Mouse (Mus musculus): ENCODE data around the gene Olfr159. TPM values are rescaled to one million over a fixed set of nuclear protein-coding genes. Genes with fewer than 3 reads are reported as not detected.

The Olfr159 gene
- polyA plus RNA-seq, 1 experiment from 2014 or later = not detected

DNA sequence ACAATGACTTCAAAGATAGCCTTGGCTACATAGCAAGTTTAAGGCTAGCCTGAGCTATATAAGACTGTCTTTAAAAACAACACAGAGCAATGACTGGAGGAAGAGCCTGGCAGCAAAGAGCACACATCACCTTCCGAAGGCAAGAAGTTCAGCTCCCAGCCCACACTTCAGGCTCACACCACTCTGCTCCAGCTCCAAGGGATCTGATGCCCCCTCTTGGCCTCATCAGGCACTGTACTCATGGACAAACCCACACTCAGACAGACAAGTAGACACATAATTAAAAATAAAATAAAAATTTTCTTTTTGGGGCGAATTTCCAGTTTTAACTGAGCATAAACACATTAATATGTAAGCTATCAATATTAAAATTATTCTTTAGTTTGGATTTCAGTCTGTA is 9.5 kb downstream of the Olfr159 start:
- no peak overlapping the region for H3K4me2 ChIP-seq (replicated peaks; ENCODE audit: low read depth, low read length)
- ATAC-seq (ENCODE audit: insufficient number of reproducible peaks, insufficient read depth, low FRiP score, low read depth) = no peak
- no peaks in the 10 kb centered on the region for H3K9me3 ChIP-seq (ENCODE audit: control insufficient read depth, low read depth, low read length)
- 82% methylated on average over 2 of the region's 2 CpGs for WGBS
- no peak overlapping the region for H3K4me3 ChIP-seq (ENCODE audit: low read depth, low read length)
- H3K4me1 ChIP-seq (ENCODE audit: control insufficient read depth, insufficient read depth, low read length) = no peaks in the 10 kb centered on the region
- no peak overlapping the region for H3K27ac ChIP-seq (ENCODE audit: low read length)
- H3K9ac ChIP-seq (replicated peaks; ENCODE audit: low read depth, low read length) = no peak overlapping the region
- no peaks in the 10 kb centered on the region for H3K36me3 ChIP-seq (ENCODE audit: control insufficient read depth, insufficient read depth, low read length)
- no peaks in the 10 kb centered on the region for H3K27me3 ChIP-seq (ENCODE audit: control insufficient read depth, insufficient read depth, low read length)

DNA sequence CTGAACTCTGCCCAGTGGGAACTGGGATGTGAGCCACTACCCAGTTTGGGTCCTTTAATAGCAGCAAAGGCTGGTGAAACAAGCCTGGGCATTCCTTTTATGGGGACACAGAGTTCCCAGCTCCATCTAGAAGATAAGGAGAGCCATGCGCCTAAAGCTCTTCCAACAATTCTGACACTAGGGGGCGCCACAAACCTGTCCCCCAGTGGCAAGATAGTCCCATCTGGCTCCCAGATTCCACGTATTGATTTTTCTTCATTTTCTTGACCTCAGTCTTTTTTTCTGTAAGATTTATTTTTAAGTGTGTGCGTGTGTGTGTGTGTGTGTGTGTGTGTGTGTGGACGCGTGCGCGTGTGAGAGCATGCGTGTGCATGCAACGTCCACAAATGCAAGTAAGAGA is 10.3 kb downstream of the Olfr159 start:
- no peaks in the 10 kb centered on the region for H3K4me1 ChIP-seq (ENCODE audit: control insufficient read depth, insufficient read depth, low read length)
- no peaks in the 10 kb centered on the region for H3K27me3 ChIP-seq (ENCODE audit: control insufficient read depth, insufficient read depth, low read length)
- 74% methylated on average over 10 of the region's 10 CpGs for WGBS
- no peaks in the 10 kb centered on the region for H3K36me3 ChIP-seq (ENCODE audit: control insufficient read depth, insufficient read depth, low read length)
- ATAC-seq (ENCODE audit: insufficient number of reproducible peaks, insufficient read depth, low FRiP score, low read depth) = no peak
- no peak overlapping the region for H3K9ac ChIP-seq (replicated peaks; ENCODE audit: low read depth, low read length)
- H3K4me3 ChIP-seq (ENCODE audit: low read depth, low read length) = no peak overlapping the region
- H3K4me2 ChIP-seq (replicated peaks; ENCODE audit: low read depth, low read length) = no peak overlapping the region
- no peaks in the 10 kb centered on the region for H3K9me3 ChIP-seq (ENCODE audit: control insufficient read depth, low read depth, low read length)
- H3K27ac ChIP-seq (ENCODE audit: low read length) = no peak overlapping the region

DNA sequence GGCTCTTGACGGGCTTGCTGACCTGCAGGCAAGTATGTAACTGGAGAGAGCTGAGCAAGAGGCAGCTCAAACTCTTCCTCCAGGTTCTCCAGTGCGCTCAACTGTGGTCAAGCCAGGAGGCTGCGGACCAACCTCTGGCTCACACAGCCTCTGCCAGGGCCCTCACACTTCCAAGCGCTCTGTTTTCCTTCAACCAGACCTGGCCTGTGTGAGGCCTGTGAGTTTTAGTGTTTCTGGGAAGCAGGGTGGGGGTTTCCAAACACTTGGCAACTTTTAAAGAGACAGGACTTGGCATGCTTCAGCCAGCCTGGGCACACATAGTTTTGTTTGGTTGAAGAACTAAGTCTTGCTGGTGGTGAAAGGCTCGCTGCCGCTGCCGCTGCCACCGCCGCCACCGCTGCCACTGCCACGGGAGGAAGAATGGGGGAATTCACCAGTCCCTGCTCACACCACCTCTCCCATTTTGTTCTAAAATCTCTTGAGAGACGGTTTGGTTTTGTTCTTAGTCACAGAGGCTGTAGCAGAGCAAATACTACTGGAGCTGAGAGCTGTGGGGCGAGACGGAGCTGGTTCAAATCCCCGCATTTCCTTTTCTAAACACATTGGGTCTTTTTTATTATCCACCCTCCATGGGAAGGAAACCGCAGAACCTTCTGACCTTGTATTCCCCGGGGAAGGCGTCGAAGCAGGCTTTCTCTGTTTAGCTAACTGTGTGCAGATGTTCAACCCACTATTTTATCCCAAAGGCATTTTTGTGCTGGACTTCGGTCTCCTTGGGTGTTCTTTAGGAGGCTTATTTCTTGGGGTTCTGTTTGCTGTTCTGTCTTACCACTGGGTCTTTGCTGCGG is 11.0 kb downstream of the Olfr159 start:
- no peak for ATAC-seq (ENCODE audit: insufficient number of reproducible peaks, insufficient read depth, low FRiP score, low read depth)
- H3K27ac ChIP-seq (ENCODE audit: low read length) = no peak overlapping the region

DNA sequence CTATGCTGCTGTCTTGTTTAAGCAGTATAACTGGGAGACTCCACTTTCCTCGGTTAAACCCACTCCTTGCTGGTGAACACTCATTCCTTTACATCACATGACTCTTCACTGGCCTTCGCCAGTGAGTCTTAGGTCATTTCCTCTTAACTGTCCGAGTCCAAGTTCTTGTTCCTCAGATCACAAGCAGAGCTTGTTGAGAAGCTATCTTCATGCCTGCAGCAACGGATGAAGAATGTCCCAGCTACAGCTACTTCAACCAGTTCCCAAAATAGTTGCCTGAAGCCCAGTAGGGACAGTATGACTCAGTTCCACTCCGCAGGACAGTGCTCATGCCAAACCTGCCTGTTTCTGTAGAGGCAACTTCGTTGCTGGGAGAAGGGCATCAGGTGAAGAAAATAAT is 13.6 kb downstream of the Olfr159 start:
- 79% methylated on average over 6 of the region's 6 CpGs for WGBS
- Histone ChIP-seq H3K36me3 (ENCODE audit: control insufficient read depth, insufficient read depth, low read length) (no peaks in the 10 kb centered on the region), H3K4me1 (ENCODE audit: control insufficient read depth, insufficient read depth, low read length) (no peaks in the 10 kb centered on the region), H3K27me3 (ENCODE audit: control insufficient read depth, insufficient read depth, low read length) (no peaks in the 10 kb centered on the region), H3K9me3 (ENCODE audit: control insufficient read depth, low read depth, low read length) (no peaks in the 10 kb centered on the region), H3K4me2 (replicated peaks; ENCODE audit: low read depth, low read length) (no peak overlapping the region), H3K27ac (ENCODE audit: low read length) (no peak overlapping the region), H3K4me3 (ENCODE audit: low read depth, low read length) (no peak overlapping the region), H3K9ac (replicated peaks; ENCODE audit: low read depth, low read length) (no peak overlapping the region)
- no peak for ATAC-seq (ENCODE audit: insufficient number of reproducible peaks, insufficient read depth, low FRiP score, low read depth)

More for the DNA sequence above, 11.0 kb downstream of the Olfr159 start:
- Histone ChIP-seq H3K27me3 (ENCODE audit: control insufficient read depth, insufficient read depth, low read length) (no peaks in the 10 kb centered on the region), H3K36me3 (ENCODE audit: control insufficient read depth, insufficient read depth, low read length) (no peaks in the 10 kb centered on the region), H3K4me2 (replicated peaks; ENCODE audit: low read depth, low read length) (no peak overlapping the region), H3K9me3 (ENCODE audit: control insufficient read depth, low read depth, low read length) (no peaks in the 10 kb centered on the region), H3K4me1 (ENCODE audit: control insufficient read depth, insufficient read depth, low read length) (no peaks in the 10 kb centered on the region), H3K9ac (replicated peaks; ENCODE audit: low read depth, low read length) (no peak overlapping the region), H3K4me3 (ENCODE audit: low read depth, low read length) (no peak overlapping the region)
- WGBS = 82% methylated on average over 21 of the region's 21 CpGs

DNA sequence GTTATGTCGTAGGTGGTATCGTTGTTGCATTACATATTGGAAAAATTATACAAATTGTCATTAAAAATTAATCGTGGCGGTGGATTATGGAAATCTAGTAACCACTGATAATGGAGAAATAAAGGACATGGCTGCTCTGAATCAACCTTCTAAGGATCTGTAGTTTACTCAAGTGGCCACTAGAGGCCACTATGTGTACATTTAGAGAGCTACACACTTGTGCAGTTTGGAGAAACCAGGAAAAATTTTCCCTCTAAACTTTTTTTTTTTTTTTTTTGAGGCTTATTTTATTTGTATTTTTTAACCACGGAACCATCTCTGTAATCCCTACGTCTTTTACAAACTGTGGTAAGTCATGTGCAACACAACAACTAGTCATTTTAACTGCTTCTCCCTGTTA is 25.6 kb downstream of the Olfr159 start:
- no peak overlapping the region for H3K4me2 ChIP-seq (replicated peaks; ENCODE audit: low read depth, low read length)
- H3K27me3 ChIP-seq (ENCODE audit: control insufficient read depth, insufficient read depth, low read length) = no peaks in the 10 kb centered on the region
- ATAC-seq (ENCODE audit: insufficient number of reproducible peaks, insufficient read depth, low FRiP score, low read depth) = no peak
- no peaks in the 10 kb centered on the region for H3K4me1 ChIP-seq (ENCODE audit: control insufficient read depth, insufficient read depth, low read length)
- no peak overlapping the region for H3K27ac ChIP-seq (ENCODE audit: low read length)
- H3K9me3 ChIP-seq (ENCODE audit: control insufficient read depth, low read depth, low read length) = no peaks in the 10 kb centered on the region
- H3K9ac ChIP-seq (replicated peaks; ENCODE audit: low read depth, low read length) = no peak overlapping the region
- no peaks in the 10 kb centered on the region for H3K36me3 ChIP-seq (ENCODE audit: control insufficient read depth, insufficient read depth, low read length)
- 14% methylated on average over 6 of the region's 6 CpGs for WGBS
- no peak overlapping the region for H3K4me3 ChIP-seq (ENCODE audit: low read depth, low read length)

DNA sequence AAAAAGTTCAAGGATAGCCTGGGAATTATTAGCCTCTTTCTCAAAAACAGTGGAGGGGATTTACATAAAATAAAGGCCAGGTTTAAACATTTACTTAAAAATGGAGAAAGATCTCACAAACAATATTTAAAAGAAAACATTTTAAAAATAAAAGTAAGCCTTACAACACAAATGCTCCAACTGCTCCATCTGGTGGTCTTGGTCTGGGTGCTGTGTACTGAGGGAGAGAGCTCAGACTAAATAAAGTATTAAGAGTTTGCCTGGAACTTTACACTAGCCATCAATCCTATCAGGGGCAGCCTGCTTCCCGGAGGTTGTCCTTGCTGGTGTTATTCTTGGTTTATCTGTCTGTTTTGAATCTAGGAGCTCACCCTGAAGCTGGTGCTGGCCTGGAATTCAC is 27.7 kb downstream of the Olfr159 start:
- H3K9me3 ChIP-seq (ENCODE audit: control insufficient read depth, low read depth, low read length) = no peaks in the 10 kb centered on the region
- H3K4me2 ChIP-seq (replicated peaks; ENCODE audit: low read depth, low read length) = no peak overlapping the region
- H3K27me3 ChIP-seq (ENCODE audit: control insufficient read depth, insufficient read depth, low read length) = no peaks in the 10 kb centered on the region
- 8% methylated on average over 1 of the region's 1 CpGs for WGBS
- no peak overlapping the region for H3K27ac ChIP-seq (ENCODE audit: low read length)
- no peaks in the 10 kb centered on the region for H3K36me3 ChIP-seq (ENCODE audit: control insufficient read depth, insufficient read depth, low read length)
- no peak overlapping the region for H3K9ac ChIP-seq (replicated peaks; ENCODE audit: low read depth, low read length)
- no peak for ATAC-seq (ENCODE audit: insufficient number of reproducible peaks, insufficient read depth, low FRiP score, low read depth)
- H3K4me3 ChIP-seq (ENCODE audit: low read depth, low read length) = no peak overlapping the region
- H3K4me1 ChIP-seq (ENCODE audit: control insufficient read depth, insufficient read depth, low read length) = no peaks in the 10 kb centered on the region

DNA sequence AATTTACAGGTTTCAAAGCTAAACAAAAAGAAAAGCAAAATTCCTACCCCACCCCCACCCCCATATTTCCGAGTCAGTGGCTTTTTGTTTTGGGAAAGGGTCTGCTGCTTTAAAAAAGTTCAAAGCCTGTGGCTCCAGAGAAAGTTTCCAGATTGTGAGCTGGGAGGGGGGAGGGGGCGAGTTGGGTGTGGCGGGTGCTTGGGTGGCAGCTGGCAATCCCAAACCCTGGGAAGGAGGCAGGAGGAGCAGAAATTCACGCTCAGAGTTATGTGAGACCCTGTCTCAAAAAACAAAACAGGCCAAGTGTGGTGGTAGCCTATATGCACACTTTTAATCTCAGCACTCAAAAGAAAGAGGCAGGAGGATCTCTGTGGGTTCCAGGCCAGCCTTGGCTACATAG is 28.2 kb downstream of the Olfr159 start:
- Histone ChIP-seq H3K9me3 (ENCODE audit: control insufficient read depth, low read depth, low read length) (no peaks in the 10 kb centered on the region), H3K27ac (ENCODE audit: low read length) (no peak overlapping the region), H3K4me2 (replicated peaks; ENCODE audit: low read depth, low read length) (no peak overlapping the region), H3K36me3 (ENCODE audit: control insufficient read depth, insufficient read depth, low read length) (no peaks in the 10 kb centered on the region), H3K4me3 (ENCODE audit: low read depth, low read length) (no peak overlapping the region), H3K4me1 (ENCODE audit: control insufficient read depth, insufficient read depth, low read length) (no peaks in the 10 kb centered on the region), H3K27me3 (ENCODE audit: control insufficient read depth, insufficient read depth, low read length) (no peaks in the 10 kb centered on the region), H3K9ac (replicated peaks; ENCODE audit: low read depth, low read length) (no peak overlapping the region)
- 21% methylated on average over 4 of the region's 4 CpGs for WGBS
- no peak for ATAC-seq (ENCODE audit: insufficient number of reproducible peaks, insufficient read depth, low FRiP score, low read depth)

DNA sequence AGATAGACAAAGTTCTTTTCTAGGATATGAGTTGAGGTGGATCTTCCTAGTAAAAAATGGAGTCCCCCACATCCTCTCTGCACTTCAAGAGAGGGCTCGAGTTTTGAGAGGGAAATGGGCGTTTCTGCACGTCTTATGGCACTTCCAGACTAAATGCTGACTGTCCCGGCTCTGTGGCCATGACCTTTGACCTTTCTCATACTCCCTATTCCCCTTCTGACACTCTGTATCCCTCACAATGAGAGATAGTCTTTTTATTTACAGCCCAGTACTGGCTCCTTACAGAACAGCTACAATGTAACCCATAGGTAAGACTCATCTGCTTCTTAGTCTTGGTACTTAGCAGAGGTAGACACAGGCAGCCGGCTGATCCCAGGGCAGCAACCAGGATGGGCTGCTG is 29.3 kb downstream of the Olfr159 start:
- 54% methylated on average over 5 of the region's 5 CpGs for WGBS
- no peaks in the 10 kb centered on the region for H3K36me3 ChIP-seq (ENCODE audit: control insufficient read depth, insufficient read depth, low read length)
- H3K4me2 ChIP-seq (replicated peaks; ENCODE audit: low read depth, low read length) = no peak overlapping the region
- no peaks in the 10 kb centered on the region for H3K27me3 ChIP-seq (ENCODE audit: control insufficient read depth, insufficient read depth, low read length)
- no peak overlapping the region for H3K4me3 ChIP-seq (ENCODE audit: low read depth, low read length)
- no peaks in the 10 kb centered on the region for H3K4me1 ChIP-seq (ENCODE audit: control insufficient read depth, insufficient read depth, low read length)
- H3K9me3 ChIP-seq (ENCODE audit: control insufficient read depth, low read depth, low read length) = no peaks in the 10 kb centered on the region
- no peak for ATAC-seq (ENCODE audit: insufficient number of reproducible peaks, insufficient read depth, low FRiP score, low read depth)
- H3K27ac ChIP-seq (ENCODE audit: low read length) = no peak overlapping the region
- H3K9ac ChIP-seq (replicated peaks; ENCODE audit: low read depth, low read length) = no peak overlapping the region

Measured in stomach, embryonic 14.5 days (tissue).